Mouse (Mus musculus): ENCODE data around the gene Scn2b.

Scn2b gene

GRCm38 (mm10) chr9:45173475-45173874 is 55.9 kb downstream of the Scn2b start:
- no peak for DNase-seq (ENCODE audit: low read depth, low spot score)

GRCm38 (mm10) chr9:45179282-45179681 is 61.7 kb downstream of the Scn2b start:
- DNase-seq (ENCODE audit: low read depth, low spot score): no peak

Data from forelimb bud, embryonic 11.5 days (tissue).